Mouse (Mus musculus): ENCODE data around the gene Ier2.

- peak; percentile 28; the same call in 1 of the 2 replicates for TF ChIP-seq CTCF (IDR thresholded peaks at IDR 0.05; ENCODE audit: low read depth)
- no peak for TF ChIP-seq EP300 (optimal IDR thresholded peaks at IDR 0.05)
Observed at GRCm38 (mm10) chr8:84665385-84665893, 2.8 kb upstream of the Ier2 start.
